Mouse (Mus musculus): ENCODE results near the gene Usp45.
"Not testable (repeated sequence)": the region's sequence is repeated elsewhere in the genome, so short reads cannot be mapped to it uniquely, and the experiment has no call there.

The Usp45 gene

DNA sequence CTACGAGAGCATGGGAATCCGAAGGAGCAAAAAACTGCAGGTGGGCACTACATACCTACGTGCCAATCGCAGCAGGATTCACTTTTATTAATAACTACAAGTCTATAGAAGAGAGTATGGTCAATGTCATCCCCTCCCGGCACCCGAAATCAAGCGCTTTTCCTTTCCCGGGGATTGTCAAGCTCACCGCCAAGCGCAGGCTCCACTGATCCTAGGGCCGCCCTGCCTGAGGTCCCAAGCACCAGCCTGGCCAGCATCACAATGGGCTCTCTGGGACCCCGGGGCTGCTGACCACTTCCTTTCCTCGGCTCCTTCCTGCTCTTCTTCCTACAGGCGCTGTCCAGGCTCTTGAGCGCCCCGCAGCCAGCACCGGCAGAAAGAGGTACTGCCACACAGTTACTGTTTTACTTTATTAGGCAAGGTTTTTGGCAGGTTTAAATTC, at the start of gene Usp45, which contains the start of gene Tstd3:
Usp45 (plus strand) TSS at position 294 of the 442 bp plus-strand sequence.
Tstd3 (minus strand) TSS at position 350 of the 442 bp plus-strand sequence.
- in situ Hi-C loops (cut with MboI, MseI), result no loop called here

DNA sequence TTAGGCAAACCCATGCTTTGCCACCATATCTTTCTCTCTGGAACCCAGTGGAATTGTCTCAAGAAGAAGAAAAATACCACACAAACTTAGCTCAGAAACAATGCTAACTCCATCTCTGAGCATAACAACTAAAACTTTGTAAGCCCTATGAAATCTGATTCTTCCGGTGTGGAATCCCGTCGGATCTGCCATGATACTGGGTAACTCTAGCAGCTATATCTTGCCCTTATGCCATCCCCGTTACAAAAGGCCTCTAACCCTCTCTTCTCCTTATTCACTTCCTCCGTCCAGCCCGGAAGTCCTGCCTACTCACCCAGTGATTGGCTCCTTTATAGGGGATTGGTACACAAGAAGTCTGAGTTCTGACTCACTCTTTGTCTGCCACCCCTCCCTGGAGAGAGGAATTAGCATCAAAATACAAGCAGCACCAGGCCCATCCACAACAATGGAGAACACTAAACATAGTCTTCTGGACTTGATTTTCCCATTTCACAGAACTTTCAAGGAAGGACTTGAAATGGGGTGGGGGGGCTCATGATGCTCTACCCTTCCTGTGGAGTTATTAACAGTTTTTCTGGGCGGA, 44.1 kb upstream of the Usp45 start:
- in situ Hi-C loops (cut with MboI, MseI), result no loop called here

DNA sequence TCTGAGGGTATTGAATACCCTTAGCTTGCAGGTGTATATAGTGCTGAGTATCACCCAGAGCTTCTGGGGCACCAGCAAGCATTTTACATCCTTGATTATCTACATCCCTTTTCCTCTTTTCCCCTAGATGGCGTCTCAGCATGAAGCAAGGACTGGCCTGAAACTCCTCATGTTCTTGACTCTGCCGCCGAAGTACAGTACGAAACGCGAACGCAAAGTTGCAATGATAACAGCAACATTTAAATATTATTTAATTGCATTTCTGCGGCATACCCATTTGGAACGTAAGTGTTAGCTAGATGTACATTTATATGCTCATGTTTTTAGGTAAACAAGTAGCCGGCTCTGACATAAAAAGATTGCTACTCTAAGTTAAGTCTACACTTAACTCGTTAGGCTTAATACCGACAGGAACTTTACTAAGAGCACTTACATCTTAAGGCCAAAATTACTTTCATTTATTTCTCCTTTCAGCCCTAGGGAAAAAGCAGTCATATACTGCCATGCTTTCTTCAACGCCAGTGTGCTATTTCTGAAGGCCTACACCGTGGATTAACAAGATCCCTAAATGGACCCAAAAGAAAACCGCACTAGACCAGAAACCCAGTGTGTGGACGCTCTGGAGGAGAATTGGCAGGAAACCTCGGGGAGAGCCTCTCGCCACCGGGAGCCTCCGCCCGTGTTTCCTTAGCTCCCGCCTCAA, 39.9 kb upstream of the Usp45 start:
- in situ Hi-C loops (cut with MboI, MseI), result no loop called here

DNA sequence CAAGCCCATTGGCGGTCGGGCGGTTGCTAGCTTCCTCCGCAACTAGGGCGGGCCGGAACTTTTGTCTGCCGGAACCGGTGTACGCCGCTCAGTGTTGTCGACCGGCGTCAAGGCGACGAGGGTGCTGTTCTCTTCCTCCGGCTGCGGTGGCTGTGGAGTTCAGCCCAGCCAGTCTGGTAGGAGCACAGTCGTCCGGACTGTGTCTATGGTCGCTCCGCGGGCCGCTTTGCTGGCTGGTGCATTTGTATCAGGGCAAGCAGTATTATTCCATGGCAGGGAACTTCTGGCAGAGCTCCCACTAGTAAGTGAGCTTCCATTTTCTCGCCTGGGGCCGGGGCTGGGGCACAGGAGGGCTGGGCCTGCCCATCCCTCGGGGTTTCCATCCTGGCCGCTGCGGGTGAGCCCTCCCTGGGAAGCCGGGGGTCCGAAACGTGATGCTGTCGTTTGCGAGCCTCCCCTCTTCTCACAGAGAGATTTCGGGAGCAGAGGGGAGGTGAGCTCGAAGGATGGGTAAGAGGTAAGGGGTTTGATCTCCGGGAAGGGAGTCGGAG, 39.3 kb upstream of the Usp45 start, which contains the start of gene Ccnc:
Ccnc (plus strand) TSS at position 87 of the 551 bp plus-strand sequence.
- in situ Hi-C loops (cut with MboI, MseI), result no loop called here

DNA sequence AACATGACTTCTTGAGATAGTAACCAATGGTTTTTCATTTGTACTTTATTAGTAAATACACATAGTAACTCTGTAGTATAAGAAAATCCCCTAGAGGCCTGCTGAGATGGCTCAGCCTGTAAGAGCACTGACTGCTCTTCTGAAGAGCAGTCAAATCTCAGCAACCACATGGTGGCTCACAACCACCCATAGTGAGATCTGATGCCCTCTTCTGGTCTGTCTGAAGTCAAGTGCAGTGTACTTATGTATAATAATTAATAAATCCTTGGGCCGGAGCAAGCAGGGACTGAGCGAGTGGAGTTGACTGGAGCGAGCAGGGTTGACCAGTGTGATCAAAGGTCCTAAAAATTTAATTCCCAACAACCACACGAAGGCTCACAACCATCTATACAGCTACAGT, 27.8 kb upstream of the Usp45 start:
- in situ Hi-C loops (cut with MboI, MseI), result no loop called here

DNA sequence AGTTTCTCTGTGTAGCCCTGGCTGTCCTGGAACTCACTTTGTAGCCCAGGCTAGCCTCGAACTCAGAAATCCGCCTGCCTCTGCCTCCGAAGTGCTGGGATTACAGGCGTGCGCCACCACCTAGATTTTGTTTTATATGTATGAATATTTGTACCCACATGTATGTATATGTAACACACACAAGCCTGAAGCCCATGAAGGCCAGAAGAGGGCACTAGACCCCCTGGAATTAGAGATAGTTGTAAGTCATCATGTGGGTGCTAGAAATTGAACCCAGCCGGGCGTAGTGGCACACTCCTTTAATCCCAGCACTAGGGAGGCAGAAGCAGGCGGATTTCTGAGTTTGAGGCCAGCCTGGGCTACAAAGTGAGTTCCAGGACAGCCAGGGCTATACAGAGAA, 22.8 kb upstream of the Usp45 start:
- in situ Hi-C loops (cut with MboI, MseI), result not testable (repeated sequence)

DNA sequence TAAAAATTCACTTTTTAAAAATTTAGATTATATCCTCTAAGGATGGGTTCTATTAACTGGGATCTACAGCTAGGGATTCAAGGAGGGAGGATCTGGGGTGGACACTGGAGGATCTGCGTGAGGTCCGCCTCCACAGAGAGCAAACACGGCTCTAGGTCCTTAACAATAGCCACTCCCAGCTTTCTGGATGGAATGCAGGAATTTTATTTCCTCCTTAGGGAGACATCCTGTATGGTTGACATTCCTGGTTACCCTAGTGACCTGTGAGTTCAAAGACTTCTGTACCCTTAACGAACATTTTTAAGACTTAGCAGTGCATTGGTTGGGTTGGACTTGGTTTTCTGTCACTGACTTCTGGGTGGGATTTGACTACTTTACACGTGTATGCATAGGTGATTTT, 21.2 kb upstream of the Usp45 start:
- in situ Hi-C loops (cut with MboI, MseI), result loop anchor here (5.0 kb wide), 1 partner anchor 72 kb away; no protein-coding TSS in a partner anchor

DNA sequence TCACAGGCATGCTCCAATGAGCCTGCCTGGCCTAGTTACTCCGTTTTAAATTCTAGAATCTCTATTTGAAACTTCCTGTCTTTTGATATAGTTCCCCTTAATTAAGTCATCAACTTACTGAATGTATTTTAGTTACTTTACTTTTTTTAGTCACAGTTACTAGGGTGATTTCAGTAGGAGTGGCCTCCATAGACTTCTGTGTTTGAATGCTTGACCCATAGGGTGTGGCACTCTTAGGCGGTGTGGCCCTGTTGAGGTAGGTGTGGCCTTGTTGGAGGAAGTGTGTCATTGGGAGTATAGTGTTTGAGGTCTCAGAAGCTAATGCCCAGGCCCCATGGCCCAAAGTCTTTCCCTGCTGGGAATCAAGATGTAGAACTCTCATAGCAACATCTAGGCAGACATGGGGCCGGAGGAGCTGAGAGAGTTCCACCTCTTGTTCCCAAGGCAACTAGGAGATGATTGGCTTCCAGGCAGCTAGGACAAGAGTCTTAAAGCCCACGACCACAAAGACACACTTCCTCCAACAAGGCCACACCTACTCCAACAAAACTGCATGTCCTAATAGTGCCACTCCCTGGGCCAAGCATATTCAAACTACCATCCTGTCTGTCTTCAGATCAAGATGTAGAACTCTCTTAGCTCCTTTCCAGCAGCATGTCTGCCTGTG, 11.7 kb upstream of the Usp45 start:
- in situ Hi-C loops (cut with MboI, MseI), result no loop called here

DNA sequence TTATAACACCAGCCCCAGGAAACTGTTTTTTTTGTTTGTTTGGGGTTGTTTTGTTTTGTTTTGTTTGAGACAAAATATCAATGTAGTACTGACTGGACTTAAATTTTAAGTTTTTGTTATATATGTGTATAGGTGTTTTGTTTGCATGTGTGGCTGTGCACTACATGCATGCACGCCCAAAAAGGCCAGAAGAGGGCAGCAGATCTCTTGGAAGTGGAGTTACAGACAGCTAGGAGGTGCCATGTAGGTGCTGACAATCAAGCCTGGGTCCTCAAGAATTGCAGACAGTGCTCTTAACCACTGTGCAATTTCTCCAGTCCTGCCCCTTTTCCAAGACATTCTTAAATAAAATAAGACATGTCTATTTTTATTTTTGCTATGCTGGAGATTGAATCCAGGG, 8.1 kb upstream of the Usp45 start:
- in situ Hi-C loops (cut with MboI, MseI), result no loop called here

DNA sequence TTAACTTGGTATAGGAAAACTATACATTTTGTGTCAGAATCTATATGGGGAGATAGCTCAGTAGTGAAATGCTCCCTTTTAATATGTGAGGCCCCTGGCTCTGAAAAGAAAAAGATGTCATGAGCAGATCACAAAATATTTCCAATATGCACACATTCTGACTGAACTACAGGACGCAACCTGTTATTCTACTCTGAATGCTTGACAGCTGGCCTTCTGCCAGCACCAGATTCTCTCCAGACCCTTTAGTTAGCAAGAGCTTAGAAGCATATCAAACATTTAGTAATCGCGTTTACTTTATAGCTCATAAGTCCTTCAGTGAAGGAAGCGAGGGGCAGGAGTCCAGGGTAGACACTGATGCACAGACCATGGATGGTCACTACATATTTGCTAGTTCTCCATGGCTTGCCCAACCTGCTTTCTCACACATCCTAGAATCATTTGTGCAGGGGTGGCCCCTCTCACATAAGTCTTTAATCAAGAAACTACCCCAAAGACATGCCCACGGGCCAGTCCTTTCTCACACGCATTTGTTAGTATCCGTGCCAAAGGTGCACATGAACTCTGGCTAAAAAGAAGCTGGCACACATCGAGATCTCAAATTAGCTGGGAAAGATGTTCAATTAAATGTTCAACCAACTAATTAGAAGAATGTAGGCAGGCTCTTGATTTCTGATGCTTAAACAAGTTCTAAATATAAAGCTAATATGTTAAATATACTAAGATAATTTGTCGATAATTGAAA, 5.4 kb upstream of the Usp45 start:
- in situ Hi-C loops (cut with MboI, MseI), result no loop called here

DNA sequence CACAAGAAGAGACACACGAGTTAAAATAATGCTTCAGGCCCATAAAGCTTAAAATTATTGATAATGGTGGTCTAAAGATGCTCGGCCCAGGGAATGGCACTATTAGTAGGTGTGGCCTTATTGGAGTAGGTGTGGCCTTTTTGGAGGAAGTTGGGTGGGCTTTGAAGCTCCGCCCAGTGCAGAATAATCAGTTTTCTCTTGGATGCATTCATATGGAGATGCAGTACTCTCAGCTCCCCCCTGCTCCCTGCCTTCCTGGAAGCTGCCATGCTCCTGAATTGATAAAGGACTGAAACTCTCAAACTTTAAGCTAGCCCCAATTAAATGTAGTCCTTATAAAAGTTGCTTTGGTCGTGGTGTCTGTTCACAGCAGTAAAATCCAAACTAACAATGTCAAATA, 3.1 kb upstream of the Usp45 start:
- in situ Hi-C loops (cut with MboI, MseI), result no loop called here

DNA sequence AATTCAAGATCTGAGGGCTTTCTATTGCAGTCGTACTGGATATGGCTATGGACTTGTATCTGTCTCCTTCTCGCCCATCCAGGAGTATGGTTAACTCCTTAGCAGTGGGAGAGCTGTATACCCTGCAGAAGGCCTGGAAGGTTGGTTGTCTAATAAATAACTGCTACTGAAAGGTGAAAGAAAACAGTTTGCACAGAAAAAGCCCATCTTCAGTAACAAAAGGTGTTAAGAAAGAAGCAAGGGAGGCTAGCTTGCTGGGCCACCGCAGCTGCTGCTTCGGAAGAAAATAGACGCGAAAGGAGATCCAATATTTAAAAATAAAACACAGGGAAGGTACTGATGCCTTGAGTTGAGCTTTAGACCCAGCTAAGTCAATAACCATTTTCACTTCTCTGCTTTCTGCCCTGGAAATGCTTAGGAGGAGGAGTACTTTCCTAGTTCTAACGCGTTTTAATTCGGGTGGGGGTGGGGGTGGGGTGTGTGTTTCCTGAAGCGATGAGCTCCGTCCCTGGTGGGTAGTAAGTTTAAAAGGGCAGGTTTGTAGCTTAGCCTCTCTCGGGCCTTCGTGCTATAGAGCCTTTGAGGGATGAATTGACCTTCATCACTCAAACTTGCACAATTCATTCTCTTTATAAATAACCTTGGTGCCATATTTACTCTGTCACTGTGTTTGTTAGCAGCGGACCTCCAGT, 639 bp upstream of the Usp45 start:
- in situ Hi-C loops (cut with MboI, MseI), result no loop called here

DNA sequence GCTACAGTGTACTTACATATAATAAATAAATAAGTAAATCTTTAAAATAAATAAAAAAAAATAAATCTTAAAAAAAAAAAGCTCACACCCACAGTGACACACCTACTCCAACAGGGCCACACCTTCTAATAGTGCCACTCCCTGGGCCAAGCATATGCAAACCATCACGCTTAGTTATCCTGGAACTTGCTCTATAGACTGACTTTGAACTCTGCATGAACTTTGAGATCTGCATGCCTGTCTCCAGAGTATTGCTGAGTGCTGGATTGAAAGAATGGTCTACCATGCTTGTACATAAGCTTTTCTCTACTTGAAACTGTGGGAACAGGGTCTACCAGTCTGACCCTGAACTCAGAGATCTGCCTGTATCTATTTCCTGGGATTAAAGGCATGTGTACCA, 4.1 kb downstream of the Usp45 start:
- in situ Hi-C loops (cut with MboI, MseI), result no loop called here

DNA sequence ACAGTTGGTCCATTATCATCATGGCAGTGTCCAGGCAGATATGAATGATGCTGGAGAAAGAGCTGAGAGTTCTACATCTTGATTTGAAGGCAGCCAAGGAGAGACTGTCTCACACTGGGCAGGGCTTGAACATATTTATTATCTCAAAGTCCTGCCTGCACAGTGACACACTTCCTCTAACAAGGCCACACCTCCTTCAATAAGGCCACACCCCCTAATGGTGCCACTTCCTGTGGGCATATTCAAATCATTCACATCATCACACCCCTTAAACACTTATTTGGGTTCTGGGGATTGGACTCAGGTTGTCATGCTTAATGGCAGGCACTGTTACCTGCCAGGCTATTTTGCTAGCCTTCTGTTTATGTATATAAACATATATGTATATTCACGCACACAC, 5.3 kb downstream of the Usp45 start:
- in situ Hi-C loops (cut with MboI, MseI), result no loop called here

DNA sequence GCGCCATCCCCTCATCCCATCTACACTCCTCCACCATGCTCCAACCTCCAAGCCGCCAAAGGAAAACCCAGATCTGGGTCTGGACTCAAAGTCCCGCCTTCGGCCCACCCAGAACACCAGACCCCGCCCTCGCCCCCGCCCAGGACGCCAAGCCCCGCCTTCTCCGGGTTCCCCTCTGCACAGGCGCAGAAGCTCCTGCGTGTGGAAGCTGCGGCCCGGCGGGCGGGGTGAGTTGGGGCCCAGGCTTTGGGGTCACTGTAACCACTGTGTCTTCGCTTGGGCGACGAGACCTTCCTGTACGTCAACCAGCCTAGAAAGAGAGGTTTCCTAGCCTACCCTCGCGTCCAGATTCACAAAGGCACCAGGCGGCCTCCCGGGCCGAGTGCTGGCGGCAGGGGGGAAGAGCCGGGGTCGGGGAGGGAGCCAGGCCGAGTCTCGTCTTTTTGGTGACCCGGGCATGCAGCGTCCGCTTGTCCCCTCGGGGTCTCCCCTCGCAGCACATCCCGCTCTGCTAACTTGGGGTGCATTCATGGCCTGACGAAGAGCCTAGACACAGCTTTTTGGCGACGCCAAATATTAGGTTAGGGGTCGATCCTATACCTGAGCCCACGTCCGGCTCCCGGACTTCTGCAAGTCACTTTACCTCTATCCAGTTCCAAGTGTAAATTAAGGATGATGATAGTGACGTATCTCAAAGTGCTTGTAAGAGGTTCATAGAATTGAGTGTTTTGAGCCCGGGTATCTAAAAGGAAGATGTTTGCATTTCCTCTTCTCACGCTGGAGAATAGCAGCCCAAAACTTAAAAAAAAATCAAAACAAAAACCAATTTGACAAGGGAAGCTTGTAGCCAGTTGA, 9.4 kb downstream of the Usp45 start:
- in situ Hi-C loops (cut with MboI, MseI), result no loop called here

DNA sequence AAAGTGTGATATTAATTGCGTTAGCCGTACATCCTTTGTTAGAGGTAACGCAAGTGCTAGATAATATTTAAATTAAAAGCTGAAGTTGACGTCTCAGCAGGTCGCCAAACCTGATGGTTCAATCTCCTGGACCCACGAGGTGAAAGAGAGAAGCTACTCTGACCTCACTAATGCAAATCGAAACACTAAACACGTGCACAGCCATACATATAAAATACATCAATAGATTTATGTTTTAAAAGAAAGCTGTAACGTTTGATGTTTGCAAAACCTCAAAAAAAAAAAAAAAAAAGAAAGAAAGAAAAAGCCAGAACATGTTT, 9.9 kb downstream of the Usp45 start:
- in situ Hi-C loops (cut with MboI, MseI), result no loop called here

DNA sequence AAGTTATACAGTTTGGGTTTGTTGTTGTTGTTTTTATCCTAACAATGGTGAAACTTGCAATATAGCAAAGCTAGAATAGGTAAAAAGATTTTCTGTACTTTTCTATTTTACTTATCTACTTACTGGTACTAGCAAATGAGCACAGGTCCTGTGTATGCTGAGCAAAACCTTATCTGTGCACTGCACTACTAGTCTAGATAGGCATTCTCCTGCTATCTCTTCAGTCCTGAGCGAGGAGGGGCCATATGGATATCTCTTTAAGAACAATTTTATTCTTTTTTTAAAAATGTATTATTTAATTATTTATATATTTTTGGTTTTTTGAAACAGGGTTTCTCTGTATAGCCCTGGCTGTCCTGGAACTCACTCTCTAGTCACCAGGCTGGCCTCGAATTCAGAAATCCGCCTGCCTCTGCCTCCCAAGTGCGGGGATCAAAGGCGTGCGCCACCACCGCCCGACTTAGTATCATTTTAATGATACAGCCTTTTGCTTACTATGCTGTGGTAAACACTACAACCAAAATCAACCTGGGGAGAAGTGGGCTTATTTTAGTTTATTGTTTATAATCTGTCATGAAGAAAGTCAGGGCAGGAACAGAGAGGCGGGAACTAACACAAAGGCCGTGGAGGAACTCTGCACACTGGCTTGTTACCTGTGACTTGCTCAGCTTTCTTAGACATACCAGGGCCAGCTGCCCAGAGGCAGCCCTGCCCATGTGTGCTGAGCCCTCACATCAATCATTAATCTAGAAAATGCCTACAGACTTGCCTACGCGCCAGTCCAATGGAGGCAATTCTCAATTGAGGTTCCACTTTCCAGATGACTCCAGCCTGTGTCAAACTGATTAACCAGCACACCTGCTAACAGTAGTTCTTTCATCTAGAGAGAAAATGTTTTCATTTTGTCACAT, 14.1 kb downstream of the Usp45 start:
- in situ Hi-C loops (cut with MboI, MseI), result no loop called here

DNA sequence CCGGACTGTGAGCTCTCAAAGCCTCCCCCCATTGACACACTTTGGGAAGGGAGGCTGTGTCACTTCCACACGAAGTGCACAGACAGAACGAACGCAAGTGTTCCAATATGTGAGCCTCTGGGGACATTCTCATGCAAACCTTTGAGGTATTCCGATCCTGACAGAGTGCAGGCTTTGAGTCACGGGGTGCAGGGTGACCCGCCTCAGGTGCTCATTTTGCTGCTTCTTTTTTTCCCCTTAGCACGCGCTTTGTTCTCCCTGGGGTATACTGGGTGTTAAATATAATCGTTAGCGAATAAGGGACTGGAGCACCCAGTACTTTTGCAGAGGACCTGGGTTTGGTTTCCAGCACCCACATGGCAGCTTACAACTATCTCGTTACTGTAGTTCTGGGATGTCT, 19.3 kb downstream of the Usp45 start:
- in situ Hi-C loops (cut with MboI, MseI), result no loop called here

DNA sequence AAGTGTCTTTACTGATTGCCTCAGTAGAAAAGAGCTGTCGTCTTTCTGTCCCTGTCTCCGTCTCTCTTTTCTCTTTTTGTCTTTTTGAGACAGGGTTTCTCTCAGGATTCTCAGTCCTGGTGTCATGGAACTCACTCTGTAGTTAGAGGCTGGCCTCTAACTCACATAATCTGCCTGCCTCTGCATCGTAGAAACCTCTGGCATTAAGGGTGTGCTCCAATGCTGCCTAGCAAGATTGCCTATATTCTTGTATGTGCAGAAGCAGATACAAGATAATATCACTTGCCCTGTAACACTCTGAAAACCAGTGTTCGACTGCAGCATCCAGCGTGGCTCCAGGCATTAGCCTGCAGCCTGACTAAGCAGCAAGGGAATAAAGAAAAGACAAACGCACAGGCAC, 21.9 kb downstream of the Usp45 start:
- in situ Hi-C loops (cut with MboI, MseI), result no loop called here
